Mouse (Mus musculus) stomach, postnatal 0 days (tissue): ENCODE measurements at regions not wholly inside any gene's neighbourhood (a gene's known extent, or its start where the extent isn't known, plus 50 kb on each side); places are given as distances from the start of the nearest gene placed in this dataset.

Source experiments
- ATAC-seq: fragments of 200-750 bp; cut with Nextera tagmentation; 2 replicates; pipeline ENCODE4 v1.8.0; 2017; ENCODE audit not compliant: low FRiP score, low TSS enrichment
- DNase-seq: peaks from one replicate; pipeline ENCODE4 v3.0.0-alpha.2; 2016; ENCODE audit warnings: low spot score
- H3K27ac ChIP-seq: fragments of 300-500 bp; sonication (generic); replicated peaks from 2 replicates; pipeline ENCODE4 v1.5.1; 2014; ENCODE audit warnings: mild to moderate bottlenecking, control low read depth
- H3K27me3 ChIP-seq: fragments of 300-500 bp; sonication (generic); 2 replicates; pipeline ENCODE4 v1.6.1; 2014; ENCODE audit warnings: low read length; ENCODE audit not compliant: control insufficient read depth, insufficient read depth
- H3K36me3 ChIP-seq: fragments of 300-500 bp; sonication (generic); 2 replicates; pipeline ENCODE4 v1.6.1; 2014; ENCODE audit warnings: low read length, mixed read lengths; ENCODE audit not compliant: control insufficient read depth, insufficient read depth
- H3K4me1 ChIP-seq: fragments of 300-500 bp; sonication (generic); replicated peaks from 2 replicates; pipeline ENCODE4 v1.6.1; 2014; ENCODE audit warnings: antibody characterized with exemption; ENCODE audit not compliant: control insufficient read depth, insufficient read depth
- H3K4me2 ChIP-seq: fragments of 300-500 bp; sonication (generic); replicated peaks from 2 replicates; pipeline ENCODE4 v1.6.1; 2014; ENCODE audit warnings: low read depth, mild to moderate bottlenecking, control low read depth, moderate library complexity
- H3K4me3 ChIP-seq: fragments of 300-500 bp; sonication (generic); 2 replicates; pipeline ENCODE4 v1.5.1; 2014; ENCODE audit warnings: low read depth, low read length, control low read depth
- H3K9ac ChIP-seq: fragments of 300-500 bp; sonication (generic); 2 replicates; pipeline ENCODE4 v1.6.1; 2014; ENCODE audit warnings: mild to moderate bottlenecking, low read length, control low read depth, mixed read lengths
- H3K9me3 ChIP-seq: fragments of 300-500 bp; sonication (generic); 2 replicates; pipeline ENCODE4 v1.6.1; 2016; ENCODE audit warnings: low read length; ENCODE audit not compliant: control insufficient read depth
- CTCF ChIP-seq: IDR thresholded peaks from 2 replicates; pipeline ENCODE4 v1.5.1; 2016; ENCODE audit warnings: antibody characterized with exemption, low read depth, mild to moderate bottlenecking, moderate library complexity
- EP300 ChIP-seq: optimal IDR thresholded peaks from 2 replicates; pipeline ENCODE3; 2016; ENCODE audit warnings: antibody characterized with exemption
- WGBS: fragments of 180-500 bp; shearing (Covaris S2); extraction: QIAGEN DNeasy Blood & Tissue Kit; methylation state at CpG from one replicate; pipeline ENCODE4 v1.1.7; 2014; 5-methylcytosine and 5-hydroxymethylcytosine counted together

- Histone ChIP-seq H3K9ac (no peak overlapping the region), H3K4me3 (no peak overlapping the region), H3K9me3 (no peaks in the 10 kb centered on the region), H3K4me2 (no peak overlapping the region), H3K27me3 (no peaks in the 10 kb centered on the region), H3K27ac (no peak overlapping the region), H3K36me3 (no peaks in the 10 kb centered on the region), H3K4me1 (no peaks in the 10 kb centered on the region)
- no peak for ATAC-seq
- no peak for DNase-seq
- TF ChIP-seq EP300, result no peak
- TF ChIP-seq CTCF, result no peak
- WGBS, result 69% methylated on average over 8 of the region's 8 CpGs
Measured at GRCm38 (mm10) chr10:99471832-99472497, 208.9 kb downstream of the Dusp6 start.

GRCm38 (mm10) chr10:99472806-99473205 is 209.8 kb downstream of the Dusp6 start:
- no peaks in the 10 kb centered on the region for H3K36me3 ChIP-seq
- no peak for TF ChIP-seq CTCF
- no peak for TF ChIP-seq EP300
- no peaks in the 10 kb centered on the region for H3K27me3 ChIP-seq
- no peak overlapping the region for H3K4me2 ChIP-seq
- ATAC-seq (no peak), DNase-seq (no peak)
- no peak overlapping the region for H3K4me3 ChIP-seq
- H3K27ac ChIP-seq, result no peak overlapping the region
- no peak overlapping the region for H3K9ac ChIP-seq
- no peaks in the 10 kb centered on the region for H3K9me3 ChIP-seq
- WGBS, result 54% methylated on average over 4 of the region's 4 CpGs
- H3K4me1 ChIP-seq, result no peaks in the 10 kb centered on the region

- Histone ChIP-seq H3K4me1 (no peaks in the 10 kb centered on the region), H3K27ac (no peak overlapping the region), H3K9me3 (no peaks in the 10 kb centered on the region), H3K27me3 (no peaks in the 10 kb centered on the region), H3K9ac (no peak overlapping the region), H3K36me3 (no peaks in the 10 kb centered on the region), H3K4me2 (no peak overlapping the region), H3K4me3 (no peak overlapping the region)
- DNase-seq (no peak), ATAC-seq (no peak)
- no peak for TF ChIP-seq EP300
- no peak for TF ChIP-seq CTCF
- WGBS, result 86% methylated on average over 9 of the region's 9 CpGs
Measured at GRCm38 (mm10) chr10:99473758-99474157, 210.7 kb downstream of the Dusp6 start.

GRCm38 (mm10) chr10:99474546-99474945 is 211.5 kb downstream of the Dusp6 start:
- Histone ChIP-seq H3K27ac (no peak overlapping the region), H3K9me3 (no peaks in the 10 kb centered on the region), H3K4me1 (no peaks in the 10 kb centered on the region), H3K4me3 (no peak overlapping the region), H3K9ac (no peak overlapping the region), H3K4me2 (no peak overlapping the region), H3K27me3 (no peaks in the 10 kb centered on the region), H3K36me3 (no peaks in the 10 kb centered on the region)
- no peak for DNase-seq
- TF ChIP-seq CTCF, result no peak
- no peak for TF ChIP-seq EP300
- no peak for ATAC-seq
- WGBS, result 82% methylated on average over 8 of the region's 8 CpGs

- no peak overlapping the region for H3K4me2 ChIP-seq
- H3K27ac ChIP-seq, result no peak overlapping the region
- H3K27me3 ChIP-seq, result no peaks in the 10 kb centered on the region
- no peaks in the 10 kb centered on the region for H3K9me3 ChIP-seq
- DNase-seq, result no peak
- H3K9ac ChIP-seq, result no peak overlapping the region
- 63% methylated on average over 7 of the region's 7 CpGs for WGBS
- H3K4me3 ChIP-seq, result no peak overlapping the region
- H3K36me3 ChIP-seq, result no peaks in the 10 kb centered on the region
- no peaks in the 10 kb centered on the region for H3K4me1 ChIP-seq
- no peak for TF ChIP-seq EP300
- no peak for TF ChIP-seq CTCF
- ATAC-seq, result no peak
Measured at GRCm38 (mm10) chr10:99476214-99476613, 213.2 kb downstream of the Dusp6 start.

GRCm38 (mm10) chr10:99476776-99477175 is 213.7 kb downstream of the Dusp6 start:
- H3K9me3 ChIP-seq, result no peaks in the 10 kb centered on the region
- no peak overlapping the region for H3K4me2 ChIP-seq
- no peaks in the 10 kb centered on the region for H3K4me1 ChIP-seq
- no peak for TF ChIP-seq EP300
- no peak for TF ChIP-seq CTCF
- no peaks in the 10 kb centered on the region for H3K36me3 ChIP-seq
- no peak overlapping the region for H3K9ac ChIP-seq
- H3K4me3 ChIP-seq, result no peak overlapping the region
- no peak overlapping the region for H3K27ac ChIP-seq
- H3K27me3 ChIP-seq, result no peaks in the 10 kb centered on the region
- ATAC-seq (no peak), DNase-seq (no peak)
- 78% methylated on average over 7 of the region's 7 CpGs for WGBS
